Comparison of ENCODE assay signal across 32 mouse cellular contexts in the genomic region with DNA sequence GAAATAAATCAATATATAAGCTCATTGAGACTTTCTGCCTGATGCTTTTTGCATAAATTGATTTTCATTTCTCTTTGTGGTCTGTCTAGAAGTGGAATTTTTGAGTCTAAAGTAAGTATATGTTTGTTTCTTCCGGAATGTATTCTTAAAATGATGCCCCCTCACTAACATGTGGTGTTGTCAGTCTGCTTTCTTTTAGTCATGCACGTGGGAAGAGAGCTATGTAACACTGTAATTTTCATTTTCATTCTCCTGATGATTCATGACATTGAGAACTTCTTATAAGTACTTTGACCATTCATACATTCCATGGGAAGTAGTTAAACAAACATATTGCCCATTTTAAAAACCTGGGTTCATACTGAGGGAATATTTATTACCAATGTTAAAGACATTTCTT.
"Had no signal": no experiment of that assay in that cellular context is flagged by ENCODE, and none has a peak within 500 bp of the region (broad histone marks: within the 10 kb centered on the region; RNA-seq: fewer than 3 reads in every experiment).

No protein-coding gene starts in this region.

- ATAC-seq: liver, embryonic 12.5 days; liver, postnatal 0 days; lung, postnatal 0 days; midbrain, embryonic 13.5 days; midbrain, embryonic 15.5 days; midbrain, embryonic 16.5 days had no signal

- H3K4me1 ChIP-seq: limb, embryonic 10.5 days; limb, embryonic 12.5 days; limb, embryonic 13.5 days; limb, embryonic 15.5 days; liver, embryonic 12.5 days; liver, embryonic 13.5 days; liver, embryonic 15.5 days; lung, embryonic 15.5 days; megakaryocyte, embryonic 14.5 days; midbrain, embryonic 10.5 days; midbrain, embryonic 12.5 days; midbrain, embryonic 13.5 days; midbrain, embryonic 15.5 days; neural tube, embryonic 12.5 days had no signal

- H3K36me3 ChIP-seq: limb, embryonic 10.5 days; limb, embryonic 12.5 days; limb, embryonic 13.5 days; limb, embryonic 15.5 days; liver, embryonic 12.5 days; liver, embryonic 13.5 days; liver, embryonic 15.5 days; lung, embryonic 15.5 days; midbrain, embryonic 10.5 days; midbrain, embryonic 12.5 days; midbrain, embryonic 13.5 days; midbrain, embryonic 15.5 days; neural tube, embryonic 12.5 days had no signal

- H3K9me3 ChIP-seq: limb, embryonic 10.5 days; limb, embryonic 12.5 days; limb, embryonic 13.5 days; limb, embryonic 15.5 days; liver, embryonic 13.5 days; liver, embryonic 15.5 days; lung, embryonic 15.5 days; megakaryocyte, embryonic 14.5 days; midbrain, embryonic 10.5 days; midbrain, embryonic 12.5 days; midbrain, embryonic 13.5 days; midbrain, embryonic 15.5 days; neural tube, embryonic 12.5 days had no signal

- H3K4me2 ChIP-seq: limb, embryonic 12.5 days; limb, embryonic 13.5 days; limb, embryonic 15.5 days; liver, embryonic 11.5 days; liver, embryonic 12.5 days; liver, embryonic 13.5 days; liver, embryonic 15.5 days; lung, embryonic 14.5 days; lung, embryonic 15.5 days; midbrain, embryonic 11.5 days; midbrain, embryonic 12.5 days; midbrain, embryonic 13.5 days; midbrain, embryonic 15.5 days; neural tube, embryonic 12.5 days had no signal

- H3K4me3 ChIP-seq: limb, embryonic 10.5 days; limb, embryonic 12.5 days; limb, embryonic 13.5 days; limb, embryonic 15.5 days; liver, embryonic 12.5 days; liver, embryonic 13.5 days; liver, embryonic 15.5 days; lung, embryonic 15.5 days; megakaryocyte, embryonic 14.5 days; midbrain, embryonic 10.5 days; midbrain, embryonic 12.5 days; midbrain, embryonic 13.5 days; midbrain, embryonic 15.5 days; myocyte; neural tube, embryonic 12.5 days had no signal

- H3K27ac ChIP-seq: limb, embryonic 10.5 days; limb, embryonic 12.5 days; limb, embryonic 13.5 days; limb, embryonic 15.5 days; liver, embryonic 12.5 days; liver, embryonic 13.5 days; liver, embryonic 14.5 days; liver, embryonic 15.5 days; lung, embryonic 15.5 days; macrophage; midbrain, embryonic 10.5 days; midbrain, embryonic 12.5 days; midbrain, embryonic 13.5 days; midbrain, embryonic 15.5 days; neural tube, embryonic 12.5 days had no signal

- H3K27me3 ChIP-seq: limb, embryonic 12.5 days; limb, embryonic 13.5 days; limb, embryonic 15.5 days; liver, embryonic 12.5 days; liver, embryonic 13.5 days; liver, embryonic 15.5 days; lung, embryonic 15.5 days; megakaryocyte, embryonic 14.5 days; midbrain, embryonic 12.5 days; midbrain, embryonic 13.5 days; midbrain, embryonic 15.5 days; neural tube, embryonic 12.5 days had no signal

- H3K9ac ChIP-seq: limb, embryonic 12.5 days; limb, embryonic 13.5 days; limb, embryonic 15.5 days; liver, embryonic 12.5 days; liver, embryonic 13.5 days; liver, embryonic 14.5 days; liver, embryonic 15.5 days; liver, postnatal 0 days; lung, embryonic 14.5 days; lung, embryonic 15.5 days; midbrain, embryonic 12.5 days; midbrain, embryonic 13.5 days; midbrain, embryonic 15.5 days; neural tube, embryonic 12.5 days had no signal

- DNase-seq: left cerebral cortex, postnatal 4 days; liver; liver, embryonic 13.5 days; liver, postnatal 0 days; lung, adult 18-20 months; lung, adult 2 months; lung, embryonic 14.5 days; lung, postnatal 10 days; lung, postnatal 14 days; lung, postnatal 36 days; lung, postnatal 4 days; midbrain, embryonic 14.5 days had no signal
